Mouse (Mus musculus) E14TG2a.4 (cell line): ENCODE results near the gene Hrh1.

ENCODE experiments used
- H3K27me3 ChIP-seq: 2 replicates; pipeline ENCODE4 v1.6.1; 2014; ENCODE audit warnings: low read length, control low read depth; ENCODE audit not compliant: insufficient read depth
- H3K36me3 ChIP-seq: 2 replicates; pipeline ENCODE4 v1.6.1; 2014; ENCODE audit warnings: low read length, control low read depth; ENCODE audit not compliant: insufficient read depth
- H3K4me1 ChIP-seq: replicated peaks from 2 replicates; pipeline ENCODE4 v1.6.1; 2014; ENCODE audit warnings: low read depth, low read length, control low read depth
- H3K4me3 ChIP-seq: replicated peaks from 2 replicates; pipeline ENCODE4 v1.5.1; 2014; ENCODE audit warnings: mild to moderate bottlenecking, low read length
- H3K9me3 ChIP-seq: 2 replicates; pipeline ENCODE4 v1.6.1; 2014; ENCODE audit warnings: low read length, control low read depth
- CTCF ChIP-seq: conservative IDR thresholded peaks from 2 replicates; pipeline ENCODE4 v1.5.1; 2014; ENCODE audit warnings: low read length
- NANOG ChIP-seq: IDR thresholded peaks from 2 replicates; pipeline ENCODE4 v1.6.1; 2014; ENCODE audit warnings: borderline replicate concordance, low read length, mixed read lengths
- POU5F1 ChIP-seq: IDR thresholded peaks from 2 replicates; pipeline ENCODE4 v1.6.1; 2014; ENCODE audit warnings: low read length, borderline replicate concordance

Hrh1 gene

DNA sequence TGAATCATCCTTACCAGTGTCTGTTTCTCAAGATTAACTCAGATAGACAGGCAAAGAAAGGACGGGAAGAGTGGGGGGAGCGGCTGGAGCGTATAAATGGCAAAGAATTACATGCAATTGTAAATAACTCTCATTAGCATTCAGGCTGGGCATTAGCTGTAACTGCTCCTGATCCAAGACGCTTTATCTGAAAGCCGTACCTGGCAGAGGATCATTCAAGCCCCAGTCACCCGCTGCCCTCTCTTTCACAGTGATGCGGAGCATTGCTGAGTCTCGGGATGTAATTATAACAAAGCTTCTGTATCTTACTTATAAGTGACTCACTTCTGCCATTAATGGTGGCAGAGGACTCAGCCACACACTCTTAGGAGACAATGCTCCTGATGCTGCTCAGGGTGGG, 3.1 kb downstream of the Hrh1 start:
- Histone ChIP-seq H3K4me3 (no peak overlapping the region), H3K36me3 (no peaks in the 10 kb centered on the region), H3K9me3 (no peaks in the 10 kb centered on the region), H3K4me1 (peaks cover 25% of the 10 kb centered on the region), H3K27me3 (peaks cover 73% of the 10 kb centered on the region)
- no peak for TF ChIP-seq CTCF
- no peak for TF ChIP-seq NANOG
- TF ChIP-seq POU5F1, result no peak

DNA sequence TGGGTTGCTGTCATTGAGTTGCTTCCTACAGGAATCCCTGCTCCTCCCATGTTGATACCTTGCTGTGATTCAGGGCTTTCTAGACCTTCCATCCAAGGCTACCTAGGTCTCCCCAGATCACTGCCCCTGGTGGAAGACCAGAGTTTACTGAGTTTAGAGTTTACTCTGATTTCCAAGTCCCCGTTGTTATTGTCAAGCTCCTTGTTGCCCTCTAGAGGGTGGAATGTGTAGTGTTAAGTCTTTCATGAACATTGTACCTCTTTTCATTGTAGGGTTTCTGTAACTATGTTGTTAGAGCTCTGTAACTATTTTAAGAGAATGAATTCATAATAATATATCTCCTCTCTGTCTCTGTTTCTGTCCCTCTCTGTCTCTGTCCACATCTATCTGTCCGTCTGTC, 4.4 kb downstream of the Hrh1 start:
- TF ChIP-seq NANOG, result no peak
- TF ChIP-seq POU5F1, result no peak
- TF ChIP-seq CTCF, result peak; percentile 60
- Histone ChIP-seq H3K4me3 (no peak overlapping the region), H3K36me3 (no peaks in the 10 kb centered on the region), H3K9me3 (no peaks in the 10 kb centered on the region), H3K27me3 (peaks cover 62% of the 10 kb centered on the region), H3K4me1 (peaks cover 17% of the 10 kb centered on the region)

DNA sequence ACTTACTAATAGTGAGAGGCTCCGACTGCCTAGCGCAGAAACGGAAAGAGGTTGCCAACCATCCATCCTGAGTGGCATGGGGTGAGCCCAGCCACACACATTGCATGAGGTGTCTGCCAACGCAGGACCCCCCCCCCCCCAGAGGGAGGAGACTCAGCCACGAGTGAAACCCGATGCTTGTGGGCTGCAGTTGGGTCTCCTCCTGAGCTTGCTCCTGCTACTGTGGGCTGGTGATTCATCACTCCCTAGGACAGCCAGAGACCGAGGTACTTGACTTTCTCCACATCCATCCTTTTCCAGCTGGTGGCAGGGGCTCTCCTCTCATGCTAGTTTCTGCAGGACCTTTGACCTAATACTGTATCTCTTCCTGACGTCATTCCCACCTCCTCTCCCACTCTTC, 5.9 kb downstream of the Hrh1 start:
- Histone ChIP-seq H3K4me3 (no peak overlapping the region), H3K36me3 (no peaks in the 10 kb centered on the region), H3K9me3 (no peaks in the 10 kb centered on the region), H3K4me1 (peaks cover 7% of the 10 kb centered on the region; the same call in 1 of the 2 replicates), H3K27me3 (peaks cover 62% of the 10 kb centered on the region)
- no peak for TF ChIP-seq NANOG

DNA sequence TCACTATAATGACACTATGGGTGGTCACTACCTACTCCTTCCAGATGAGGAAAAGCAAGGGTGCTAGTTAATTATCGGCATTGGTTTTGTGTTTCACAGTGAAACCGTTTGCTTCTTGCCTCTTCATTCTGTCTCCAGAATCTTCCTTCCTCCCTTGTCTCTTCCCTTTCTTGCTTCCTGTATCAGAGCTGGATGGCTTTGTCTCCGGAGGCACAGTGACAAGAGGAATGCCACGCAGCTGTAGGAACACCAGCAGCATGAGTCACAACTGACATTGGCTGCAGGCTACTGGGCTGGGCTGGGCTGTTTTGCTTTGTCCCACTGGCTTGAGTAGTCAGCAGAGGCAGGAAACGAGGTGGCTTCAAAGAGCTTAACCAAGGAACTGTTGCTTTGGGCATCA, 6.4 kb downstream of the Hrh1 start:
- H3K9me3 ChIP-seq, result no peaks in the 10 kb centered on the region
- no peaks in the 10 kb centered on the region for H3K36me3 ChIP-seq
- TF ChIP-seq NANOG (no peak), CTCF (no peak), POU5F1 (no peak)
- peaks cover 61% of the 10 kb centered on the region for H3K27me3 ChIP-seq
- H3K4me1 ChIP-seq, result 0 out of 2 replicates have a peak, but pooled peaks cover 2% of the 10 kb centered on the region
- no peak overlapping the region for H3K4me3 ChIP-seq

DNA sequence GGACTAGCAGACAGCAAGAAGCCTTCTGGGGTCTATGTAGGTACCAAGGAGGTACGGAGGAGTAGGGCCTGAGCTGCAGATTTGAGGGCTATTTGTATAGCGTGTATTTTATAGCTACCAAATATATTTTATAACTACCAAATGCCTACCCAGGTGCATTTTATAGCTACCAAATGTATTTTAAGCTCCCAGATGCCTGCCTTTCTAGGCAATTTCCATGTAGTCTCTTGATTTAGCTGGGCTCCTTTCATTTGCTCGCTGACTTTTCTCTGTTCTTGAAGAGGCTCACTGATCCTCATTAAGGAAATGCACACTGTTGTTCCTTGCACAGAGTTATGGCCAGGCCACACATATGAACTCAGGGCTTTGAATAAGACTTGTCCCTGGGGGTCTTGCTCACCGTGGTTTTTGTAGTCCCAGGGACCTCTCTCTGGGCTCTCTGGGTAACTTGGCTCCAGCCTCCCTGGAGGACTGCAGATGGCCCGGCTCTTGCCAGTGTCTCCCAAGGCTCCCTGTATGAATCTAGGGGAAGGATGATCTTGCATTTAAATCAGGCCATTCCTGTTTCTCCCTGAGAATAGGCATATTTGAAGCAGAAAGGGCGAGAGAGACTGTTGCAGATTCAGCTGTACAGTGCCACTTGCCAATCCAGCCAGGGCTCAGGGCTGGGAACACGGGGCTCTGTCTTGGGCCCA, 7.2 kb downstream of the Hrh1 start:
- Histone ChIP-seq H3K27me3 (peaks cover 53% of the 10 kb centered on the region), H3K4me1 (no peaks in the 10 kb centered on the region), H3K36me3 (no peaks in the 10 kb centered on the region), H3K4me3 (no peak overlapping the region), H3K9me3 (no peaks in the 10 kb centered on the region)
- TF ChIP-seq POU5F1 (no peak), CTCF (no peak), NANOG (no peak)

DNA sequence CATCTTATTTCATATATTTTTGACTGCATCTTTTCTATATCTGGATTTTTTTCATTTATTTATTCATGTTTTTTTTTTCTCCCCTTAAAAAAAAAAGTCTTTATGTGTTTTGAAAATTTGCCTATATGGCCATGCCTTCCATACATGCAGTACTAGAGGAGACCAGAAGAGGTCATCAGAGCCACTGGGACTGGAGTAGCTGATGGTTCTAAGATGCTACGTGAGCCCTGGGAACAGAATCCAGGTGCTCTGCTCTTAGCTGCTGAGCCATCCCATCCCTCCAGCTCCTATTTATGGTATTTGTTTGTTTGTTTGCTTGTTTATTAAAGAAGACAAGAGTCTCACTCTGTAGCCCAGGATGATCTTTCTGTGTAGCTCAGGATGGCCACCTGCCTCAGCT, 8.9 kb downstream of the Hrh1 start:
- TF ChIP-seq CTCF, result peak; percentile 86
- TF ChIP-seq POU5F1, result no peak
- Histone ChIP-seq H3K4me1 (no peaks in the 10 kb centered on the region), H3K36me3 (no peaks in the 10 kb centered on the region), H3K4me3 (no peak overlapping the region), H3K9me3 (no peaks in the 10 kb centered on the region), H3K27me3 (peaks cover 36% of the 10 kb centered on the region)

DNA sequence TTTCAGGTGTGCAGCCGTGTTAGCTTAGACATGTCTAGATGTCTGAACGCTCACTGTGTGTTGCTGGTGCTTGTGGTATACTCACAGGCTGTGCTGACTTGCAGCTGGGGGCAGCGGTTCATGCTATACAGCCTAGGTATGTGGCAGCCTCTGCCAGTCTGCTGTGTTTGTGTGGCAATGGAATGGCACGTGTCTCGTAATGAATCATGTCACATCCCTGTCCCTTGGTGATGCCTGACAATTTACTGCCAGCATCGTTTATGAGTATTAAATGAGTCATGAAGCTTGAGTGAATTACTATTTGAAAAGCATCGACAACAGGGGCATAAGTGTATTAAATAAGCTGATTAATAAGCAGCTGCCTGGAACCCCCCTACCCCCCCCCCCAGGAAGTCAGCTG, 9.3 kb downstream of the Hrh1 start:
- H3K4me3 ChIP-seq, result no peak overlapping the region
- H3K36me3 ChIP-seq, result no peaks in the 10 kb centered on the region
- H3K27me3 ChIP-seq, result peaks cover 33% of the 10 kb centered on the region
- H3K4me1 ChIP-seq, result no peaks in the 10 kb centered on the region
- TF ChIP-seq NANOG, result no peak
- no peak for TF ChIP-seq CTCF
- TF ChIP-seq POU5F1, result no peak
- H3K9me3 ChIP-seq, result no peaks in the 10 kb centered on the region

DNA sequence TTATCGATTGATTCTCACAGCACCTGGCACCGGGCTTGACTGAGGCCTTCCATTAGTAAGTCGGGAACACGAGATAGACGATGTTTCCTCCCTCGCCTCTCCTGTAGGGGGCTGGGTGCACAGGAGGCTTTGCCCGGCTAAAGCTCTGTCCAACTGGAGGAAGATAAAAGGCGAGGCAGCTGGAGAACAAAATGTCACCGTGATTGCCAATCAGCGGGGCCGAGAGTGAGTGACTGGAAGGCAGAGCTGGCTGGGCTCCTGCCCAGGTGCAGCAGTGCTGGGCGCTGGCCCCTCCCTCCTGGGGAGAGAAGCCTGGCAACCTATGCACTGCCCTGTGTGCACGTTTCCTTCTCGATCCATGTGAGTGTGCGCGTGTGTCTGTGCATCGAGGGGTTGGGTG, 10.5 kb downstream of the Hrh1 start:
- Histone ChIP-seq H3K9me3 (no peaks in the 10 kb centered on the region), H3K4me3 (no peak overlapping the region), H3K27me3 (peaks cover 32% of the 10 kb centered on the region), H3K36me3 (no peaks in the 10 kb centered on the region), H3K4me1 (no peaks in the 10 kb centered on the region)
- no peak for TF ChIP-seq NANOG
- TF ChIP-seq CTCF, result no peak
- no peak for TF ChIP-seq POU5F1

DNA sequence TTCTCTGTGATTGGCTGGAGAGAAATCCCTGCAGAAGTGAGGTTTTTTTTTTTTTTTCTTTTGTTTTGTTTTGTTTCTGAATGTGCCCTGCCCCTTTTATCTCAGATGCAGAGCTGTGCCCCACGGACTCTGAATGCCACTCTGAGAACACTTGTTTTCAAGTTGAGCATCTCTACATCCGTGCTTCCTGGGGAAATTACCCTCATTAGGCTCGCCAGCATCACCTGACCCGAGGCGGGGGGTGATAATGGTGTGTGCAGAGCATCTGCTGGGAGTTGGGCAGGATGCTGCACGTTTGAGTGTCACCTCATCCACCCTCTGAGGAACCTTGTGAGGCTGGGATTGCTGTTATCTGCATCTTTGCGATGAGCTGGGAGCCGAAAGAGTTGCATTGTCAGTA, 14.2 kb downstream of the Hrh1 start:
- no peak overlapping the region for H3K4me3 ChIP-seq
- TF ChIP-seq POU5F1 (no peak), NANOG (no peak), CTCF (no peak)
- 0 out of 2 replicates have a peak, but pooled peaks cover 4% of the 10 kb centered on the region for H3K9me3 ChIP-seq
- no peaks in the 10 kb centered on the region for H3K36me3 ChIP-seq
- peaks cover 19% of the 10 kb centered on the region for H3K27me3 ChIP-seq
- no peaks in the 10 kb centered on the region for H3K4me1 ChIP-seq
